Mouse (Mus musculus) MEL (cell line): ENCODE measurements around the gene Arnt. TPM values are rescaled to one million over a fixed set of nuclear protein-coding genes. Genes with fewer than 3 reads are reported as not detected.

Experiments
- DNase-seq: peaks from one replicate; pipeline ENCODE4 v3.0.0; 2011; ENCODE audit warnings: low read depth, low spot score
- H3K27ac ChIP-seq: 2 replicates; pipeline ENCODE4 v1.5.1; 2012; ENCODE audit warnings: low read depth, mild to moderate bottlenecking, control low read depth, low read length, moderate library complexity; ENCODE audit not compliant: control insufficient read depth
- H3K27me3 ChIP-seq, 2 experiments: fragments of 150-350 bp in 1 of 2; sonication (generic) in 1 of 2; 2 replicates each; pipeline ENCODE4 v1.6.1; 2012; ENCODE audit warnings: low read length in 2 of 2, mild to moderate bottlenecking in 2 of 2, improper control_type of control experiment in 1 of 2, moderate library complexity in 1 of 2; ENCODE audit not compliant: insufficient read depth in 2 of 2, control insufficient read depth in 1 of 2
- H3K36me3 ChIP-seq, 2 experiments: 2 replicates each; pipeline ENCODE4 v1.6.1; 2012 to 2014; ENCODE audit warnings: low read length in 2 of 2, improper control_type of control experiment in 1 of 2, inconsistent platforms in 1 of 2, mild to moderate bottlenecking in 1 of 2; ENCODE audit not compliant: insufficient read depth in 2 of 2, control insufficient read depth in 1 of 2
- H3K4me1 ChIP-seq, 2 experiments: fragments of 150-350 bp in 1 of 2; sonication (generic) in 1 of 2; 2 replicates each; pipeline ENCODE4 v1.6.1; 2012; ENCODE audit warnings: low read length in 2 of 2, improper control_type of control experiment in 1 of 2, mild to moderate bottlenecking in 1 of 2; ENCODE audit not compliant: insufficient read depth in 2 of 2, control insufficient read depth in 1 of 2
- H3K4me3 ChIP-seq, 2 experiments: fragments of 150-350 bp in 1 of 2; sonication (generic) in 1 of 2; 2 replicates each; pipeline ENCODE4 v1.5.1; 2012; ENCODE audit warnings: low read depth in 2 of 2, low read length in 2 of 2, mild to moderate bottlenecking in 2 of 2, moderate library complexity in 2 of 2, control low read depth in 1 of 2, improper control_type of control experiment in 1 of 2; ENCODE audit not compliant: control insufficient read depth in 1 of 2, insufficient read depth in 1 of 2
- H3K79me2 ChIP-seq: 2 replicates; pipeline ENCODE4 v1.6.1; 2012; ENCODE audit warnings: mild to moderate bottlenecking, low read length, moderate library complexity; ENCODE audit not compliant: control insufficient read depth, poor library complexity, insufficient read depth
- H3K9ac ChIP-seq: 2 replicates; pipeline ENCODE4 v1.6.1; 2012; ENCODE audit warnings: low read depth, mild to moderate bottlenecking, control low read depth, low read length, moderate library complexity; ENCODE audit not compliant: control insufficient read depth, poor library complexity, severe bottlenecking
- H3K9me3 ChIP-seq: fragments of 150-350 bp; sonication (generic); replicated peaks from 2 replicates; pipeline ENCODE4 v1.6.1; 2012; ENCODE audit warnings: mild to moderate bottlenecking, low read length, improper control_type of control experiment, moderate library complexity; ENCODE audit not compliant: insufficient read depth
- BHLHE40 ChIP-seq: IDR thresholded peaks from 2 replicates; pipeline ENCODE4 v1.6.1; 2012; ENCODE audit warnings: low read depth, mild to moderate bottlenecking, inconsistent platforms, low read length, improper control_type of control experiment, borderline replicate concordance
- CHD1 ChIP-seq: IDR thresholded peaks from 2 replicates; pipeline ENCODE4 v1.6.1; 2012; ENCODE audit warnings: low read depth, mild to moderate bottlenecking, inconsistent platforms, low read length, improper control_type of control experiment
- CTCF ChIP-seq, 3 experiments: IDR thresholded peaks in 2 of 3; conservative IDR thresholded peaks in 1 of 3; 2 replicates each; pipeline ENCODE4 v1.5.1; 2011 to 2012; ENCODE audit warnings: low read length in 3 of 3, low read depth in 2 of 3, mild to moderate bottlenecking in 2 of 3, improper control_type of control experiment in 1 of 3, inconsistent platforms in 1 of 3, mixed read lengths in 1 of 3, moderate library complexity in 1 of 3; ENCODE audit not compliant: control insufficient read depth in 1 of 3, insufficient read depth in 1 of 3, poor library complexity in 1 of 3, severe bottlenecking in 1 of 3
- E2F4 ChIP-seq: IDR thresholded peaks from 2 replicates; pipeline ENCODE4 v1.6.1; 2011; ENCODE audit warnings: low read depth, low read length, improper control_type of control experiment, borderline replicate concordance
- ELF1 ChIP-seq: IDR thresholded peaks from 2 replicates; pipeline ENCODE4 v1.6.1; 2014; ENCODE audit warnings: low read depth, mild to moderate bottlenecking, inconsistent platforms, low read length, improper control_type of control experiment, moderate library complexity
- EP300 ChIP-seq, 2 experiments: IDR thresholded peaks; 2 replicates each; pipeline ENCODE4 v1.6.1; 2011; ENCODE audit warnings: improper control_type of control experiment in 2 of 2, low read length in 2 of 2, low read depth in 1 of 2, mild to moderate bottlenecking in 1 of 2
- GATA1 ChIP-seq: IDR thresholded peaks from 2 replicates; pipeline ENCODE4 v1.6.1; 2011; ENCODE audit warnings: low read depth, low read length, improper control_type of control experiment
- MAX ChIP-seq: IDR thresholded peaks from 2 replicates; pipeline ENCODE4 v1.6.1; 2011; ENCODE audit warnings: low read length, improper control_type of control experiment
- MXI1 ChIP-seq: IDR thresholded peaks from 2 replicates; pipeline ENCODE4 v1.6.1; 2011; ENCODE audit warnings: mild to moderate bottlenecking, low read depth, low read length, improper control_type of control experiment
- MYC ChIP-seq: IDR thresholded peaks from 2 replicates; pipeline ENCODE4 v1.6.1; 2011; ENCODE audit warnings: low read depth, mild to moderate bottlenecking, low read length, improper control_type of control experiment, moderate library complexity
- NRF1 ChIP-seq: IDR thresholded peaks from 2 replicates; pipeline ENCODE4 v1.6.1; 2014; ENCODE audit warnings: low read depth, mild to moderate bottlenecking, inconsistent platforms, low read length, improper control_type of control experiment, moderate library complexity; ENCODE audit not compliant: poor library complexity, insufficient read depth, severe bottlenecking
- POLR2AphosphoS2 ChIP-seq: IDR thresholded peaks from 2 replicates; pipeline ENCODE4 v1.6.1; 2011; ENCODE audit warnings: low read length, improper control_type of control experiment
- RAD21 ChIP-seq: IDR thresholded peaks from 2 replicates; pipeline ENCODE4 v1.6.1; 2011; ENCODE audit warnings: mild to moderate bottlenecking, low read depth, low read length, improper control_type of control experiment
- RCOR1 ChIP-seq: IDR thresholded peaks from 2 replicates; pipeline ENCODE4 v1.6.1; 2012; ENCODE audit warnings: low read depth, mild to moderate bottlenecking, inconsistent platforms, low read length, improper control_type of control experiment
- SIN3A ChIP-seq: IDR thresholded peaks from 2 replicates; pipeline ENCODE4 v1.6.1; 2012; ENCODE audit warnings: low read length, improper control_type of control experiment, inconsistent platforms
- SMC3 ChIP-seq: IDR thresholded peaks from 2 replicates; pipeline ENCODE4 v1.6.1; 2011; ENCODE audit warnings: low read depth, low read length, improper control_type of control experiment
- TCF12 ChIP-seq: IDR thresholded peaks from 2 replicates; pipeline ENCODE4 v1.6.1; 2014; ENCODE audit warnings: low read depth, mild to moderate bottlenecking, inconsistent platforms, low read length, improper control_type of control experiment, moderate library complexity
- USF1 ChIP-seq: IDR thresholded peaks from 2 replicates; pipeline ENCODE4 v1.6.1; 2014; ENCODE audit warnings: low read depth, mild to moderate bottlenecking, inconsistent platforms, low read length, improper control_type of control experiment, moderate library complexity
- ZC3H11A ChIP-seq: IDR thresholded peaks from 2 replicates; pipeline ENCODE4 v1.6.1; 2012; ENCODE audit warnings: low read depth, mild to moderate bottlenecking, inconsistent platforms, low read length, improper control_type of control experiment
- ZNF384 ChIP-seq: IDR thresholded peaks from 2 replicates; pipeline ENCODE4 v1.6.1; 2012; ENCODE audit warnings: low read depth, mild to moderate bottlenecking, inconsistent platforms, low read length, improper control_type of control experiment
- polyA plus RNA-seq, 2 experiments: library from polyadenylated mRNA; stranded (reverse) in 1 of 2; unstranded in 1 of 2; fragments of >175 nt in 1 of 2; fragments of >200 nt in 1 of 2; gene quantifications; 2 replicates each; pipeline versions ENCODE4 v1.2.1 to v1.2.4; 2012; ENCODE audit warnings: low replicate concordance in 2 of 2, low read depth in 1 of 2; ENCODE audit not compliant: insufficient read length in 2 of 2, insufficient read depth in 1 of 2, missing spikeins in 1 of 2
- total RNA-seq: library from RNA; depleted of rRNA; stranded (reverse); fragments of 300-350 nt; gene quantifications from 2 replicates; pipeline ENCODE4 v1.2.3, GENCODE M21; 2012

Gene Arnt
- total and polyA plus RNA-seq, 3 experiments = 16.4 to 90.7 (median 62.4) TPM

DNA sequence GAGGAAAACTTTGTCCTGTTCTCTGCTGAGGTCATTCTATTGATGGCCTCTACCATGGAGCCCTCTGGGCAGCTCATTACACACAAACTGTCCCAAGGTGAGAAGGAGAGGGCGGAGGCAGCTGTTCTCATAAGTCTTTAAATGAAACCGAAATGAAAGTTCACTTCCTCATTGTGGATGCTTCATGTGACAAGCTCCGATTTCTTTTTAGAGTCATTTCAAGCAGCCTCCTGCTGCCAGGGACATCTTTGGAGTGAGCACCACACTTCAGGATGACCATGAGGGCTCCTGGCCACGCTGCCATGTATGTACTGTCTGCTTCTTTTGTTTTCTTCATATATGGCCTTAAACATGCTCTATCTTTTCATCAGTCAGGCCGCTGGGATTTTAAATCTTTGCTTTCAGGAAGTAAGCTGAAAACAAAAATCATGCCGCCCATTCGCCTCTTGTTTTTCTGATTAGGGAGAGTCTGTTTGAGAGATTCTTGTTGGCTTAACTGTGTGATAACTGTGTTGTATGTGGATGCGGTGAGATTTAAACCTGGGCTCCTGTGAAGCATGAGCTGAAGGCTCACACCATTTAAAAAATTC lies 92.5 kb downstream of the Arnt start, which contains the start of gene Ctss:
TSS of gene Ctss (plus strand) at position 165 of the 590 bp plus-strand sequence.
- H3K9ac ChIP-seq = no peak within 1 kb of the TSS
- H3K4me1 ChIP-seq = peaks cover 0 to 3% of the 10 kb centered on the region in 2 experiments; a peak in 2 of 4 replicates
- no peak within 1 kb of the TSS for H3K27ac ChIP-seq
- H3K79me2 ChIP-seq = no peaks in the 10 kb centered on the region
- TF ChIP-seq ZNF384 (no peak), BHLHE40 (peak; percentile 65; the same call in 1 of the 2 replicates), SIN3A (peak; percentile 46; the same call in 1 of the 2 replicates), TCF12 (0 out of 2 replicates have a peak, but pooled peaks have one; percentile 19), RCOR1 (peak; percentile 100), POLR2AphosphoS2 (no peak), EP300 (IDR thresholded peaks at IDR 0.05; ENCODE audit: low read depth in 1 of 2, low read length in 2 of 2) (peak in 1 of 2 experiments; percentile 34; a peak in 2 of 4 replicates), MAX (no peak), GATA1 (peak; percentile 51), USF1 (peak; percentile 34; the same call in 1 of the 2 replicates), MXI1 (peak; percentile 75)
- DNase-seq = peak; percentile 64
- no peaks in the 10 kb centered on the region for H3K9me3 ChIP-seq
- no peaks in the 10 kb centered on the region; a peak in 1 of 4 replicates for H3K36me3 ChIP-seq
- H3K4me3 ChIP-seq = peak within 1 kb of the TSS in 1 of 2 experiments; percentile 5; a peak in 1 of 4 replicates
- peaks cover 10 to 17% of the 10 kb centered on the region in 2 experiments for H3K27me3 ChIP-seq

DNA sequence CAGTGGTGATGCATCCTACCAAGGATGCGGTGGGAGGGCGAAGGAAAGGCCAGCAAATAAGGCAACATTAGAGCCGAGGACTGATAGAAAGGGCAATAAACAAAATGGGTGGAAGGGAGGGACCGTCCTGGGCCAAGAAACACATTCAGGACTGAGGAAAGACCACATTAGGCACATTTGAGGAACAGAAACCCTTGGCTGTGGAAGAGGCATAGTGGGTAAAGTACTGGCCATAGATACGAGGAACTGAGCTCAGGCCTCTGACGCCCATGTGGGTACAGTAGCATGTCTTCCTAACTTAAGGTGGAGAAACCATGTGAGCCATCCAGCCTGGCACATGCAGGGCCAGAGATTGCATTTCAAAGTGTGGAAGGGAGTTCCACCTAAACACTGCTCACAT lies 95.6 kb downstream of the Arnt start:
- no peak overlapping the region for H3K4me3 ChIP-seq
- no peak overlapping the region for H3K27ac ChIP-seq
- no peak overlapping the region for H3K9ac ChIP-seq
- H3K4me1 ChIP-seq = peaks cover 0 to 3% of the 10 kb centered on the region in 2 experiments; a peak in 1 of 4 replicates
- H3K9me3 ChIP-seq = no peaks in the 10 kb centered on the region
- no peak for DNase-seq
- TF ChIP-seq EP300 (IDR thresholded peaks at IDR 0.05; ENCODE audit: low read depth in 1 of 2, low read length in 2 of 2) = no peak
- TF ChIP-seq E2F4 = no peak
- no peaks in the 10 kb centered on the region for H3K79me2 ChIP-seq
- no peaks in the 10 kb centered on the region; a peak in 1 of 4 replicates for H3K36me3 ChIP-seq
- H3K27me3 ChIP-seq = peaks cover 8 to 12% of the 10 kb centered on the region in 2 experiments

DNA sequence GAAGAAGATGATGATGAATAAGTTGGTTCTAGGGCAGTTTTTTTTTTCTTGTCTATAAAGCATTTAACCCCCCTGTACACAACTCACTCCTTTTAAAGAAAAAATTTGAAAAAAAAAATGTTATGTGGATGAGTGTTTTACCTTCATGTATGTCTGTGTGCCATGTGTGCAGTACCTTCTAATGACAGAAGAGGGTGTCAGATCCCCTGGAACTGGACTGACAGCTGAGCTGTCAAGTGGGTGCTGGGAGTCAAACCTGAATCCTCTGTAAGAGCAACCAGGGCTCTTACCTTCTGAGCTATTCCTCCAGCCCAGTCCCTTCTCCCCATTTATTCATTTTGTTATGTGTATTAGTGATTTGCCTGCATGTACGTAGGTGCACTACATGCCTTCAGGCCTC lies 96.8 kb downstream of the Arnt start:
- Histone ChIP-seq H3K27ac (no peak overlapping the region), H3K79me2 (no peaks in the 10 kb centered on the region), H3K36me3 (no peaks in the 10 kb centered on the region; a peak in 1 of 4 replicates), H3K9me3 (no peaks in the 10 kb centered on the region), H3K4me3 (no peak overlapping the region), H3K4me1 (peaks cover 0 to 3% of the 10 kb centered on the region in 2 experiments; a peak in 1 of 4 replicates), H3K9ac (no peak overlapping the region), H3K27me3 (peaks cover 3 to 7% of the 10 kb centered on the region in 2 experiments)
- peak; percentile 65 for DNase-seq
- TF ChIP-seq RAD21 = peak; percentile 73
- no peak for TF ChIP-seq ELF1
- TF ChIP-seq CTCF (IDR thresholded peaks at IDR 0.05 in 2 of 3, conservative IDR thresholded peaks at IDR 0.05 in 1 of 3; ENCODE audit: control insufficient read depth in 1 of 3, insufficient read depth in 1 of 3, low read depth in 2 of 3, low read length in 3 of 3, poor library complexity in 1 of 3, severe bottlenecking in 1 of 3) = peak; percentile 44 to 69 (median 53)
- TF ChIP-seq CHD1 = no peak
- TF ChIP-seq MYC = no peak
- TF ChIP-seq MAX = no peak
- TF ChIP-seq SMC3 = peak; percentile 70
- TF ChIP-seq NRF1 = no peak
- TF ChIP-seq SIN3A = peak; percentile 42; the same call in 1 of the 2 replicates
- no peak for TF ChIP-seq RCOR1
- TF ChIP-seq ZC3H11A = peak; percentile 50
- TF ChIP-seq BHLHE40 = 0 out of 2 replicates have a peak, but pooled peaks have one; percentile 11
